Mouse (Mus musculus) kidney, postnatal 0 days (tissue): ENCODE data around the gene Eif4e3. TPM values are rescaled to one million over a fixed set of nuclear protein-coding genes. Genes with fewer than 3 reads are reported as not detected.

ENCODE experiments used
- ATAC-seq: fragments of 200-750 bp; cut with Nextera tagmentation; replicated peaks from 2 replicates; pipeline ENCODE4 v1.8.0; 2017; ENCODE audit warnings: low read depth, moderate number of reproducible peaks, moderate TSS enrichment, moderate library complexity; ENCODE audit not compliant: low FRiP score
- DNase-seq: peaks from one replicate; pipeline ENCODE4 v3.0.0-alpha.2; 2016; ENCODE audit warnings: low spot score
- H3K27ac ChIP-seq: fragments of 300-500 bp; sonication (generic); 2 replicates; pipeline ENCODE4 v1.5.1; 2014; ENCODE audit warnings: mild to moderate bottlenecking
- H3K27me3 ChIP-seq: fragments of 300-500 bp; sonication (generic); 2 replicates; pipeline ENCODE4 v1.6.1; 2014; ENCODE audit warnings: low read length, mixed read lengths; ENCODE audit not compliant: insufficient read depth
- H3K36me3 ChIP-seq: fragments of 300-500 bp; sonication (generic); 2 replicates; pipeline ENCODE4 v1.6.1; 2014; ENCODE audit warnings: low read length, mixed read lengths; ENCODE audit not compliant: insufficient read depth
- H3K4me1 ChIP-seq: fragments of 300-500 bp; sonication (generic); replicated peaks from 2 replicates; pipeline ENCODE4 v1.6.1; 2014; ENCODE audit warnings: antibody characterized with exemption, low read length, mixed read lengths; ENCODE audit not compliant: insufficient read depth
- H3K4me2 ChIP-seq: fragments of 300-500 bp; sonication (generic); 2 replicates; pipeline ENCODE4 v1.6.1; 2014; ENCODE audit warnings: mild to moderate bottlenecking, low read length, moderate library complexity, mixed read lengths
- H3K4me3 ChIP-seq: fragments of 300-500 bp; sonication (generic); replicated peaks from 2 replicates; pipeline ENCODE4 v1.5.1; 2014; ENCODE audit warnings: low read depth, low read length
- H3K9ac ChIP-seq: fragments of 300-500 bp; sonication (generic); 2 replicates; pipeline ENCODE4 v1.6.1; 2014; ENCODE audit warnings: low read depth, low read length
- H3K9me3 ChIP-seq: fragments of 300-500 bp; sonication (generic); replicated peaks from 2 replicates; pipeline ENCODE4 v1.6.1; 2016; ENCODE audit warnings: low read length, inconsistent platforms, mixed read lengths
- CTCF ChIP-seq: IDR thresholded peaks from 2 replicates; pipeline ENCODE4 v1.5.1; 2016; ENCODE audit warnings: antibody characterized with exemption, low read depth, mild to moderate bottlenecking, moderate library complexity
- WGBS: fragments of 180-500 bp; shearing (Covaris S2); extraction: QIAGEN DNeasy Blood & Tissue Kit; methylation state at CpG from one replicate; pipeline ENCODE4 v1.1.7; 2014; 5-methylcytosine and 5-hydroxymethylcytosine counted together
- polyA plus RNA-seq: library from polyadenylated mRNA; unstranded; fragments of >200 nt; fragmentation: Nextera tagmentation; extraction: Ambion mirVana; gene quantifications from 2 replicates; pipeline ENCODE4 v1.2.1, GENCODE M21; 2015

Gene Eif4e3
- polyA plus RNA-seq, 1 experiment from 2014 or later = 16.4 TPM

DNA sequence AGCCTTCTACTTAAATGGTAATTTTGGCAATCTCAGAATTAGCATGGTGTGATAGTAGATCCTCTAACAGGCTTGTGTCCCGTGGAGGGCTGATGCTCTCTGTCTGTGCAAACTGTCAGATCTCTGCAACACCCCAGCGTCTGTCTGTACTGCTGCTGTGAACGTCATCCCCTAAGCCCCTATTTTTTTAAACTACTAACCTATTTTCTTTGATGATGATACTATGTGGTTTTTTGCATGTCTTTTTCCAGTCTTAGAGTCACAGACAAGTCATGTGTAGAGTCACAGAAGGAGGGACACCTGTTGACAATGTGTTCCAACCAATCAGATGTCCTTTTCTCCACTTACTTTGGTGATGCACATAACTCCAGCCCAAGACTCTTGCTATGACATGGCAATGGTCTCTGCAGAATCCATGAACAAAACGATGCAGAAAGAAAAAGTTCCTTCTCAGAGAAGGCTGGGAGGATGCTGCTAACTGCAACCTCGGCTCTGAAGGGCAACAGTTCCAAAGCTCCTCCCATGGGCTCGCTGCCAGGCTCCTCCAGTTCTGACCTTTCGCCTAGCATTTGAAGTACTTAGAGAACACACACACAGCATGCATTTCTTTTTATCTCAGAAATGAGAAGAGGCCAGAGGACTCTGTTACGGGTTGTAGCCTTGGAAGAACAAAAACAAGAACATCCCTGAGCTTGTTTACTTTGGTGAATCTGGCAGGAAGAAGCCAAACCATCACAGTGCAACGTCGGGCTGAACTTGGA, 23.0 kb downstream of the Eif4e3 start:
- Histone ChIP-seq H3K4me1 (no peaks in the 10 kb centered on the region), H3K27me3 (no peaks in the 10 kb centered on the region), H3K4me3 (no peak overlapping the region), H3K4me2 (no peak overlapping the region), H3K27ac (peak overlapping the region; percentile 40; the same call in 1 of the 2 replicates), H3K9ac (no peak overlapping the region), H3K36me3 (no peaks in the 10 kb centered on the region), H3K9me3 (no peaks in the 10 kb centered on the region)
- WGBS = 40% methylated on average over 10 of the region's 10 CpGs
- TF ChIP-seq CTCF = no peak
- DNase-seq = peak; percentile 86
- no peak for ATAC-seq

DNA sequence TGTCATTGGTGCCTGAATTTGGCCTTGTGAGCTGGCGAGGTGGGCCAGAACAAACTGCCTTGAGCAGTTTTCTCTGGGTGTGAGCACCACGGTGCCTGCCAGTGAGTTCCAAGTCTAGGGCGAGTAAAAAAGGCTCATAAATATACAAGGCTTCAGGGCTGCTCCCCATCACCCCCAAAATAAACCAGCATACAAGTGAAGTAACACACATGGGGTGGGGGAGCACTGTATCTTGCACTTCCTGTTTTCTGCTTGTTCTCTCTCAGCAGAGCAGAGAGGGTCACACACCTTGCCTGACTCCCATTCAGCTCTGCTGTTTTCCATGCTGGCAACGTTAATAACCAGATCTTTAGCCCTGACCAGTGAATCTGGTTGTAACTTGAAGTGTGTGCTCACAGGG, 29.1 kb downstream of the Eif4e3 start:
- H3K27ac ChIP-seq = no peak overlapping the region
- no peak overlapping the region for H3K4me3 ChIP-seq
- no peak overlapping the region for H3K4me2 ChIP-seq
- H3K36me3 ChIP-seq = no peaks in the 10 kb centered on the region
- no peak for DNase-seq
- H3K9ac ChIP-seq = no peak overlapping the region
- 58% methylated on average over 4 of the region's 4 CpGs for WGBS
- H3K27me3 ChIP-seq = no peaks in the 10 kb centered on the region
- no peak for ATAC-seq
- TF ChIP-seq CTCF = no peak
- H3K9me3 ChIP-seq = no peaks in the 10 kb centered on the region
- H3K4me1 ChIP-seq = no peaks in the 10 kb centered on the region

GRCm38 (mm10) chr6:99636801-99637200, 29.8 kb downstream of the Eif4e3 start:
- no peak for DNase-seq

GRCm38 (mm10) chr6:99636121-99636520, 30.4 kb downstream of the Eif4e3 start:
- Histone ChIP-seq H3K9me3 (no peaks in the 10 kb centered on the region), H3K36me3 (0 out of 2 replicates have a peak, but pooled peaks cover 3% of the 10 kb centered on the region), H3K4me3 (no peak overlapping the region), H3K27me3 (no peaks in the 10 kb centered on the region), H3K4me2 (no peak overlapping the region), H3K4me1 (no peaks in the 10 kb centered on the region), H3K27ac (no peak overlapping the region), H3K9ac (no peak overlapping the region)
- TF ChIP-seq CTCF = no peak
- DNase-seq (no peak), ATAC-seq (no peak)
- WGBS = 71% methylated on average over 9 of the region's 9 CpGs

More at GRCm38 (mm10) chr6:99636801-99637200, 29.8 kb downstream of the Eif4e3 start:
- ATAC-seq = no peak
- Histone ChIP-seq H3K4me3 (no peak overlapping the region), H3K9ac (no peak overlapping the region), H3K36me3 (0 out of 2 replicates have a peak, but pooled peaks cover under 1% of the 10 kb centered on the region), H3K27me3 (no peaks in the 10 kb centered on the region), H3K4me2 (no peak overlapping the region), H3K27ac (no peak overlapping the region), H3K9me3 (no peaks in the 10 kb centered on the region), H3K4me1 (no peaks in the 10 kb centered on the region)
- WGBS = 51% methylated on average over 8 of the region's 8 CpGs
- TF ChIP-seq CTCF = no peak

DNA sequence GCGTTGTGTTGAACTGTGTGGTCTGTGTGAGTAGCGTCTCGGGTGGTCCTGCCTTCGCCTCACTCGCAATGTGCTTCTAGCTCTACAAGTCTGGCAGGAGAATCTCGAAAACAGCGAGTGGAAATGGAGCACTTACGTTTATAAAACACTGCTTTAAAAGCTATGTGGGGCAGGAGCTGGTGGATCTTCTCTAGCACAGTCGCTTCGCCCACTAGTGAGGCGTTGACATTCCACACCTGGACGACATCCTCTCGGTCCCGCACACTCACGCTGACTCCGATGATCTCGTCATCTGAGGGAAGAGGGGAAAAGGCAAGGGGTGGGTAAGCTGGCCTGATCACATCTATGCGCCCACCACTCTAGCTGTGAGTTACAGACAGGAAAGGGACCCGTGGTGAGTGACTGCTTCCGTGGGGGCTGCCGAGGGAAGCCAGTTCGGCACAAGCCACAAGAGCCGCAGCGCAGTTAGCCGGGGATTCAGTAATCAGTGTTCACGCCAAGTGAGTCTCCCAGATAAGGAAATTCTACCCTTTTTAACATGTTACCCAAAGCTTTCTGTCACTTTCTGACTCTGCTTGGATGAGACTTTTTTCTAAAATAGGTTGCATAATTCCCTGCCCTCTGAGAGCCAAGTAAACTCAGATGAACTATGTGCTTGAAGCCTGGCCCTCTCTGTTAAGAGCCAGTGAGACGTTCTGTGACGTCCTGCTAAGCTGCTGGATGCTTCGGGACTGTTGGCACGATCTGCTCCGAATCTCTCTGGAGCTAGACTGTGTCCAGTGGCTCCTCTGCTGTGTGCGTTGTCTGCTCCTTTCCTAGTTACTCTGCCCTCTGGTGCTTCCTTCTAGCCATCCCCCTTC, 34.2 kb downstream of the Eif4e3 start:
- Histone ChIP-seq H3K4me3 (no peak overlapping the region), H3K9ac (no peak overlapping the region), H3K9me3 (no peaks in the 10 kb centered on the region), H3K36me3 (0 out of 2 replicates have a peak, but pooled peaks cover 3% of the 10 kb centered on the region), H3K27ac (no peak overlapping the region), H3K4me1 (no peaks in the 10 kb centered on the region), H3K4me2 (no peak overlapping the region), H3K27me3 (no peaks in the 10 kb centered on the region)
- no peak for DNase-seq
- no peak for ATAC-seq
- WGBS = 87% methylated on average over 32 of the region's 32 CpGs
- no peak for TF ChIP-seq CTCF

DNA sequence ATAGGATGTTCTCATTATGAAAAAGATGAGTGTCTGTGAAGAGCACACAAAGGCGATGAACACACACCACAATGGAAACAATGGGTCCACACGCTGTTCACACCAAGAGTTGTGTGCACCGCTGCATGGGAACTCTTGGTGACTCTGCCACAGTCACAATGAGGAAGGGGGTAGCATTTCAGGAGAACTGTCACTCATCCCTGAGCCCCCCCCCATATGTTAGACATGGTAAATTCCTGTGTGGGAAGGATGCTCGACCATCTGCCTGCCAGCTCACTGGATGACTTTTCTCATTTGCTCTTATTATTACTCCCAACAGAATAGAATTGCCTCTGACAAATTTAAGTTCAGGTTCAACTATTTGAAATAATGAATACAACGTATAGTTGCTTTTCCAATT, 34.9 kb downstream of the Eif4e3 start:
- DNase-seq (no peak), ATAC-seq (no peak)
- no peak overlapping the region for H3K4me3 ChIP-seq
- H3K27ac ChIP-seq = no peak overlapping the region
- no peaks in the 10 kb centered on the region for H3K27me3 ChIP-seq
- WGBS = 91% methylated on average over 5 of the region's 5 CpGs
- no peak overlapping the region for H3K4me2 ChIP-seq
- no peak overlapping the region for H3K9ac ChIP-seq
- 0 out of 2 replicates have a peak, but pooled peaks cover 3% of the 10 kb centered on the region for H3K36me3 ChIP-seq
- TF ChIP-seq CTCF = no peak
- H3K4me1 ChIP-seq = no peaks in the 10 kb centered on the region
- H3K9me3 ChIP-seq = no peaks in the 10 kb centered on the region
